Mouse (Mus musculus) layer of hippocampus, postnatal 10 days (tissue): Measurements from ENCODE around the gene Cdc42bpg. TPM values are rescaled to one million over a fixed set of nuclear protein-coding genes. Genes with fewer than 3 reads are reported as not detected.
"Not testable (repeated sequence)": the region's sequence is repeated elsewhere in the genome, so short reads cannot be mapped to it uniquely, and the experiment has no call there.

Source experiments
- DNase-seq, 2 experiments: peaks; one replicate each; pipeline ENCODE4 v3.0.0; 2021; ENCODE audit warnings: low spot score in 2 of 2
- total RNA-seq, 2 experiments: library from RNA; stranded (reverse); gene quantifications; 2 replicates each; pipeline ENCODE4 v1.2.3; 2021

Cdc42bpg gene
- total RNA-seq, 2 experiments from 2014 or later, result 5.0 TPM

DNA sequence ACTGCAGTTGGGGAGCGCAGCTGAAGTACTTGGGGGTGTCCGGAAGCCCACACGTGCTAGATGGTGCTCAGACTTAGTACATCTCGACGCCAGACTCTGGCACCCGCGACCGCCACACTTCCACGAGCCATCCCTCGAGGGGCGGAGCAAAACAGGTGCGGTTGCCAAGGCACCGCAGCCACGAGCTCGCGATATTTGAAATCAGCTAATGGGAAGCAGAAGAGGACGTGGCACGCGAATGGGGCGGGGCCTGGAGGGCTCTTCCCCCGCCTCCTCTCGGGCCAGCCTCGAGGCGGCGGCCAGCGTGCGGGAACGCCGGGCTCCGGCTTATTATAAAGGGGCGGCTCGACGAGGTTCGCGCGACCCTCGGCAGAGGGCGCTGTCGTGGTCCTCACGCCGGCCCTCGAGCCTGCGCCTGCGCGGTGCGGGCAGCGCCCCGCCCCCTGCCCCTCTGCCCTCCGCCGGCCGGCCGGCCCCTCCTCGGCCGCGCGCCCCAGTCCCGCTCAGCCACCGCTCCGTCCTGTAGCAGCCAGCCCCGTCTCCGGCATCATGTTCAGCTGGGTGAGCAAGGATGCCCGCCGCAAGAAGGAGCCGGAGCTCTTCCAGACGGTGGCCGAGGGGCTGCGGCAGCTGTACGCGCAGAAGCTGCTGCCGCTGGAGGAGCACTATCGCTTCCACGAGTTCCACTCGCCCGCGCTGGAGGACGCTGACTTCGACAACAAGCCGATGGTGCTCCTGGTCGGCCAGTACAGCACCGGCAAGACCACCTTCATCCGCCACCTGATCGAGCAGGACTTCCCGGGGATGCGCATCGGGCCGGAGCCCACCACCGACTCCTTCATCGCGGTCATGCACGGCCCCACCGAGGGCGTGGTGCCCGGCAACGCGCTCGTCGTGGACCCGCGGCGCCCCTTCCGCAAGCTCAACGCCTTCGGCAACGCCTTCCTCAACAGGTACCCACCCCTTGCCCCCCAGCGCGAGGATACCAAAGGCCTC is 29.5 kb upstream of the Cdc42bpg start, which contains the start of gene Ehd1:
TSS of gene Ehd1 (plus strand) at position 300 of the 996 bp plus-strand sequence.
- peak; percentile 97 to 98 for DNase-seq

DNA sequence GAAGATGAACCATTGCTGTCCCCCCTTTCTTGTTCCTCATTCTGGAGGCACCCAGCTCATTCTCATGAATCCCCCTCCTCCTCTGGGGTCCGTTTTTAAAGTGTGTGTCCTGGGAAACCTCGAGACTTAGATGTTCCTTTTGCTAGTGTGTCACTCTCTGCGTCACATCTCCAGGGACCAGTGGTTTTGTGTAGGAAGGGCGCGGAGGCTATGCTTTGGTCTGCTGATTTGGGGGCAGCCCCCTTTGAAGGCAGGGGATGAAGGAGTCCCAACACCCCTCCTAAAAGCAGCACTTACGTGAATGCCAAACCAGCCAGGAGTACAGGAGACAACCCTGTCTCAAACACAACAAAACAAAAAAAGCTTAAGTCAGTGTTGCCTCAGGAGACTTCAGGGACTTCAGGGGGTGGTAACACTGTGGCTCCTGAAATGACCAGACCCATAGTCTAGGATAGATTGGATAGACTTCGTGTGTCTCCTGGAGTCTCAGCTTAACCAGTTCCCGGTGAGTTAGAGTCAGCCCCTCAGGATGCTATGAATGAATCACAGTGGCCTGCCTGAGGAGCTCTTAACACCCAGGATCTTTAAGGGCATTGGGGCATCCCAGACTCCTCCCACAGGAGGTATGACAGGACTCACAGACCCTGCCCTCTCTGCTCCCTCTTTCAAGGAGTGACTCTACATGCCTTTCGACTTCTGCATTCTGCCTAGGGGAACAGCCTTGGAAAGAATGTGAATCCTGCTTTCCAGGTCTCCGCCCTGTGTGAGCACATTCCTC is 28.4 kb upstream of the Cdc42bpg start:
- no peak for DNase-seq

DNA sequence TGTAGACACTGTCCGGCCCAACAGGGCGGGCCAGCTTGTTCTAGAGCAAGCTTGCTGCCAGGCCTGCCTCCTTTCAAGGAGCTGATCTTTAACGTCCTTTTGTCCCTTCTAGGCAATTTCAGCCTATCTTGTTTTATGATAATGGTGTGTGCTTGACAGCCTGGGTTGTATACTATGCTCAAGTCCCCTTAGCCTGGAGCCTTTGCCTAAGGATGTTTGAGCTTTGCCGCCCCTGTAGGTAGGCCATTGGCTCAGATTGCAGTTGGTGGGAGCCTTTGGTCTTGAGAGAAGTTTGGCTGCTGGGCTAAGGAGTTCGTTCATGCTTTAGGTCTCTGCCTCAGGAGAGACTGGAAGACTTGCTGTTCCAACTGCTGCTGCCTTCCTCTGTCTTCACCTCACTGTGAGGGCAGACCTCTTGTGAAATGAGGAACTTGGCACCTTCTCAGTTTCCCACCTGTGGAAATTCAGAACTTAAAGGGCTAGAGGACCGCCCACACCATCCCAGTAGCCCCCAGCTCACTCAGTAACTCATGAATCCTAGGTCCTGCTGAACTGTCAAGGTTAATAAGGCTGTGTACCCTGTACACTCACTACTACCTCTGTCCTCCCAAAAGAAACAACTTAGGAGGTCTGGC is 27.7 kb upstream of the Cdc42bpg start:
- no peak for DNase-seq

DNA sequence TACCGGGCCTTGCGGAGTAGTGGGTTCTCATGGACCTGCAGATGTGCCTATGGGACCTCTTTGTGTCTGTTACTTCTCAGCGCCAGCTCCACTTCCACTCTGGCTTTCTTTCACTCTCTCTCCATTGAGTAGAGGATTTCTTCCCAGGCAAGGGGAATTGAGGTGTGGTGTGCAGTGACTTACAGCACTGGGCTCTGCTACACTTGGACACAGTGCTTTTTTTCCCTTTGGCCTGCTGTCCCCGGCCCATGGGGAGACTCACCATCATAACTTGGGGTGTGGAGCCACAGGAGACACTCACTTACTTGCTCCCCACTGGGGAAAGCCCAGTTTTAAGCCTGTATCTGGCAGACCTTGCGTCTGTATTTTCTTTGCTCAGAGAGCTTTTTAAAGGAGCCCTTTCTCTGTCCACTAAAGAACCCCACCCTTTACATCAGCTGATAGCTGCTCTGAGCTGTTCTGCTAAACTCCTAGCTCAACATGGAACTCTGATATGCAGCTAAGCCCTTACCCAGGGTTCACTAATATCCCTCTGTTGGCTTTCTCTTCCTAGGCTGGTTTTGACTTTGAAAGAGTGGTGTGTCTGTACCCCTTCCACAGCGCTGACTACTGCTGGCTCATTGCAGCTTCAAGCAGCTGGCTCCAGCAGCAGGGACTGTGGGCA is 26.6 kb upstream of the Cdc42bpg start:
- no peak for DNase-seq

DNA sequence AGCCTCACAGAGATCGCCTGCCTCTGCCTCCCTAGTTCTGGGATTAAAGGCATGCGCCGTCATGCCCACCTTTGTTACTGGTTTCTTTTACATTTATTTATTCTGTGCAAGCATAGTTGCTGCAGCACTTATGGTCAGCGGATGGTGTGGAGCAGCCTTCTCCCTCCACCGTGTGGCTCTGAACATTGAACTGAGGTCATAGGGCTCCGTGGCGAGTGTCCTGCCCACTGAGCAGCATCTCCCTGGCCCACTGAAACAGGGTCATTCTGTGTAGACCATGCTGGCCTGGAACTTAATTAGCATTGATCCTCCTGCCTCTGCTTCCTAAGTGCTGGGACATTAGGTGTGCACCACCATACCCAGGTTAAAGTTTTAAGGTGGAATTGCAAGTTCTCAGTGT is 25.7 kb upstream of the Cdc42bpg start:
- DNase-seq, result no peak

DNA sequence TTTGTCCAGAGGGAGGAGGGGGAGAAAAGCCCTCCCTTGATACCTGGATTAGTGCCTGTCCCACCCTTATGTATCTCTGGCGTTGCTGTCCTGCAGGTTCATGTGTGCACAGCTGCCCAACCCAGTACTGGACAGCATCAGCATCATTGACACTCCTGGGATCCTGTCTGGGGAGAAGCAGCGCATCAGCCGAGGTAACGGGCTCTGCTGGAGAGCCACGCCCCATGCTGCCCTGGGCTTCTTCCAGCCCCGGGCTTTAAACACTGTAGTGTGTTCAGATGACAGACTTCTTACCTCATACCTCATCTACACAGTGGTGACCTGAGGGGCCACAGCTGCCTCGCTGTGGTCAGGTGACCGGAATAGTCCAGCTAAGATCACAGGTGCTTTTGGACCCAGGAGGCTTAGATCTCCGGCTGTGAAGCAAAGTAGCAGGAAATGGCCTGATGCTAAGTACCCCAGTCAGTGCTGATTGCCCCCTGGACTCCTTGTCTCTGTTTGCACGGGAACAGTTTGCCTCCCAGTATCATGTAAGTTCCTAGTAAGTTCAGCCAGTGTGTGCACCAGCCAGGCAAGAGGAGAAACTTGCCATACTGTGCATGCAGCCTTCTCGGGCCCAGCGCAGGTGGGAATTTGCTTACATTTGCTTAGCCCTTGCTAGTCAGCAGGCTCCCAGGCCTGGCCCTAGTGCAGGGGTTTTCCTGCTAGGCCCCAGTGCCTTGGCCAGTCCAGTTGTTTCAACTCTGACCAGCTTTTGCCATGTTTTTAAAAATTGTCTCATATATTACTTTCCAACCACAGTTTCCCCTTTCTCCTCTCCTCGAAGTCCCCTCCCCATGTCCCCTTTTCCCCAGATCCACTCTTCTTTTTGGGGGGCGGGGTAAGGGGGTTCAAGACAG is 24.9 kb upstream of the Cdc42bpg start:
- DNase-seq, result no peak

DNA sequence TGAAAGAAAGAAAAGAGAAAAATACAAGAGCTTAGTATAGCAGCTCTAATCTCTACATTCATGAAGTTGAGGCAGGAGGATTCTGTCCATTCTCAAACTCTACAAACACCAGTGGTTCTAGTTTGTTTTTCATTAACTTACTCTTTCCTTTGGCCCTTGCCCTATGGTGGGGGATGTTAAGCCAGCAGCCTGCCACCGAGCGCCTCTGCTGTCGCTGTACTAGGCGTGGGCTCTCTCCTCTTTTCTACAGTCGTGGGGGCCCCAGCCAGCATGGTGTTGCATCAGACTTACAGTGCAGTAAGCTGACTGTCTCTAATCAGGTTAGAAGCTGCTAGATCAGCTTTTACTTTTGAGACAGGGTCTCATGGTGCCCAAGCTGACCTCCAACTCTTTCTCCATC is 23.3 kb upstream of the Cdc42bpg start:
- no peak for DNase-seq

DNA sequence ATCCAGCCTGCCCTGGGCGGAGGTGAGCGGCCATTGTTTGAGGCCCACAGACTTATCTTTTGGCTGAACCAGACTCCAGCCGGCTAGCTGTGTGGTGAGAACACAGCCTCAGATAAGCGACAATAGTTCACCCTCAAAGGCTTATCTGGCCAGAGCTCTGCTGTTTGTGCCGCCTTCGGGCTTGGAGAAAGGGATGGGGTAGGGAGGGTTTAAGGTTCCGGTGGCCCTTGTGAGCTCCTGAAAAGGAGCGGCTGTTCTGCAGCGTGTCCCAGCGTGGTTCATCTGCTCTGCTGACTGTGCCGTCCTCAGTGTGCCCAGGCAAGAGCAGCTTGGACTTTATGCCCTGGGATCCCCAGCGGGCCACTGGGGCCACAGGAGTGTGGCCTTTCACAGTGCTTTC is 21.8 kb upstream of the Cdc42bpg start:
- no peak for DNase-seq

DNA sequence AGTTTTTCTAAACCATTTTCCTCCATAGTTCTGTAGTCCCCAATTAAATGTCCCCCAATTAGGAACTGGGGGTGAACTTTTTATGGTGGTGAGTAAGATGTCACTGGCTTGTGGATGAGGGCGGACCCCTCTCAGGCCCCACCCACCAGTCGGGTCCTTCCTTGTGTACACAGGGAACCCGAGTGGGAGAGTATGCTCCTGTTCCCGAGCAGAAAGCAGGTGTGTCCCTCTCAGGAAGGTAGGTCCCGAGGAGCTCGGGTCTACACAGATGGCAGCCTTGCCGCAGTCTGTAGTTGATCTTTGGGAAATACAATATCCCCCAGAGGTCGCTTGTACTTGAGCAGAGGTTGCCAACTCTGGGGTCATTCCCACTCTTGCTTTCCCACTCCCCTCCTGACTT is 21.0 kb upstream of the Cdc42bpg start:
- DNase-seq, result no peak

DNA sequence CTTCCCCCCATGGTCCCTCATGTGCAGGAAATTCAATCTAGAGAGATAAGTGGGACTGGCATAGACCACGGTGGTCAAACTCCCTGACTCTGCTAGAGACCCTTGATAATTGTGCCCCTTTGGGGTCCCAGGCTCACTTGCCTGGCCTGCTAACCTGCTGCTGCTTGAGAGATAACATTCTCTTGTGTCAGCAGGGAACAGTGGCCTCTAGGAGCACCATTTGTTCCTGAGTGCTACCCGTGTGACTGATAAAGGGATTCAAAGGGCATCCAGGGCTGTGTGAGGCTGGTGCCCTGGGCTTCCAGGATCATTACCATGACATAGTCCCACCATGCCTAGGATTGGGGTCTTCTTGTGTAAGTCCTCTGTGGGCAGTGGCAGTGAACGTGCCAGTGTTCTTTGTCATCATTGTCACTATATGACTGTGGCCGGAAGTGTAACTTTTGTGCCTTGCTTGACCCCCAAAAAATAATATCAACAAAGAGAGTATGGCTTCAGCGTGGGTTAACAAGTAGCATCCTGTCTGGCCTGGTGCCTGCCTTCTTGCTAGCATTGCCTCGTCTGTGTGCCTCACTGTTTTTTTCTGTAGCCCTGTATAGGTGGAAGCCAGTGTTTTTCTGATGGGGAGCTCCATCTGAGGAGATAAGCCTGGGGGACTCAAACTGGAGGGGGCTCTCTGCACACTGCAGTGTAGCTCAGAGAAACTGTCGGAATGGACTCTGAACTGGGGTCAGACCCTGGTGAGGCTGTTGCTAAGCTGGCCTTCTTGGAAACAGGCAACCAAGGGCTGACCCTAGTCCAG is 20.4 kb upstream of the Cdc42bpg start:
- no peak for DNase-seq

DNA sequence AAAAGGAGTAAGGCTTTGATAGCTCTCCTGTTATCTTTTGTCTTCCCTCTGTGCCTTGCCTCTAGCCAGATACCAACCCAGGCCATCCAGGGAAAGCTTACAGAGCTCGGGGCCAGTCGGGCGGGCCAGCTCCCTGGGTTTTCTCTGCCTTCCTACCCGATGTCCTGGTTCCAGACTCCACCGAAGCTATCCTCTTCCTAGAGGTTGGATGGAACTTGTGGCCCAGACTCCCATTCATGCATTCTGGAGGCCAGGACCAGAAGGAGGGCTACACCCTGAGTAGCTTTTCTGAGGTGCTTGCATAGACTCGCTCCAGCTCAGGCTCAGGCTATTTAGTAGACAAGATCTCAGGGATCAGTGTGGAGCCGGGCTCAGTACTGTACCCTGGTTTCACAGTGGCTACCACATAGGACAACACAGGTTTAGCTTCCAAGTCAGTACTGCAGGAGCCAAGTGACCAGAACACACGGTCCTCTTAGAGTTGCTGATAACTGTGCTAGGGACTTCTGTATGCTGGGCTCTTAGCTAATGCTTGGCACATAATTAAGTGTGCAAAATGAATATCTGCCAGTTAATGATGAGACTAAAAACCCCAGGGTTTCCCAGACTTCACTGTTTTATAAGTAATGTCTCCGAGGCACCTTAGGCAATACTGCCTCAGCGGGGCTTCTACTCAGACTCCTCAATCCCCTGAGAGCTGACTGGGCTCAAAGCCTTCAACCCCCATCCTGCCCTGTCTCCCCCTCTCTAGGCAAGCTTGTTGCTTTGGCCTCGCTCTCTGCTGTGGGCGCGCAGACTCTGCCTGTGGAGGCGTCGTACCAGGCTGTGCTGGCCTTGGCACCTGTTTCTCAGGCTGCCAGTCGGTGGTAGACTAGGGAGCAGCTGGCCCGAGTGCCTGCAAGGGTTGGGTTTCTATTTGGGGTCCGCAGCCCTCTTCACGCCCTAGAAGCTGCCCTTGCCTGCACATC is 19.5 kb upstream of the Cdc42bpg start:
- DNase-seq, result peak; percentile 48 to 61

DNA sequence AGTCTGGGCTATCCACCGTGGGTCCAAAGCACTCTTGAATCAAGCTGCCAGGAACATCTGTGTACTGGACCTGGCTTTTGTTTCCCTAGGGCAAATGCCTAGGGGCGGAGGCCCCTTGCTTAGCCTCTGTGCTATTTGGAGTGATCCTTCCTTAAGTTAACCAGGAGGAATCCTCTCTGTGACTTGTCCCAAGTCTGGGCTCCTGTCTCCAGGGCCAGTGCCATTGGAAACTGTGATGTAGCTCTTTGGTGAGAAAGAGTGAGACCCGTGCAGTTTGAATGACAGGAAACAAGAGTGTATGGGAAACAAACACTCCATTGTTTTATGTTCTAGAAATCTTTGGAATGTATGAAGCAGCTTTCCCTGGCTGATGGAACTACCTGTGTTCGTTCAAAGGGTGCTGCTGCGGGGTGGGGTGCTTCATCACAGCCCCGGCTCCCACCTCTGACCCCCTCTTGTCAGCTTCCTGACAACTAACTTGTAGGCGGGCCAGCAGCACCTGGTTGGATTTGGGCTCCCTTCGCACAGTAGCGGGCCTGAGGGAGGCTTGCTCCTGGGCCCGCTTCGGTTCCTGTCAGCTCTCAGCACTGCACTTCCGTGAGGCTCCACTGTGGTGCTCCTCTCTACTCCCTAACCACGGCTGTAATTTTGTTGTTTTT is 17.9 kb upstream of the Cdc42bpg start:
- DNase-seq, result no peak

DNA sequence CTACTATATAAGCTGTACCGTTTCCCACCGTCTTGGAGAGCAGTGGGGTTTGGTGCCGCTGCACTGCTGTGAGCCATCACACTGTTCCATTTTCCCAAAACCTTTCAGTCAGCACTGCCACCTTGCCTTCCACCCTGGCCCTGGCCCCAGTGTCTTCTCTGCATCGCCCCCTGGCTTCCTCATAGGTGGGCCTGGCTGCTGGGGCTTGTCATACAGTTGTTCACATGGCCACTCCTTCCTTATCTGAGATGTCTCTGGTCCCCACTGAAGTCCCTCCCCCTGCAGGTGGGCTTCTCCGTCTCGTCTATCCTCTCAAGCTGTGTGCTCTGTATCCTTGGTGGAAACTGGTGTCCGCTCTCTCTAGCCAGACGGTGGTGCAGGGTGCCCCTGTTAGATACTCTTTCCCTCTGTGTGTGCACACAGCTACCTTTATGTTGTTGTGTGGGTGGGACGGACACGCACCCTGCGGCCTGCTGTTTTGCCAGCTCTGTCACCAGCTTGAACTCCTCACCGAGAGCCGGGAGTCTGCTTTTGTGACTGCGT is 16.5 kb upstream of the Cdc42bpg start:
- DNase-seq, result no peak

DNA sequence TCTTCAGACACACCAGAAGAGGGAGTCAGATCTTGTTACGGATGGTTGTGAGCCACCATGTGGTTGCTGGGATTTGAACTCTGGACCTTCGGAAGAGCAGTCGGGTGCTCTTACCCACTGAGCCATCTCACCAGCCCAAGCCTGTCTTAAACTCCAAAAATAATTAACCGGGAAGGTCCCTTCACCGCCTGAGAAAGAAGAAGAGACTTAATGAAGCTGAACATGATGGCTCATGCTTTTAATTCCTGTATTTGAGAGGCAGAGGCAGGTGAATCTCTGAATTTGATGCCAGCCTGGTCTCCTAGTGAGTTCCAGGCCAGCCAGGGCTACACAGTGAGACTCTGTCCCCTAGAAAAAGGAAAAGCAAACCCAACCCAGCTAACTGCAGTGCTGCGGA is 15.5 kb upstream of the Cdc42bpg start:
- not testable (repeated sequence) for DNase-seq

DNA sequence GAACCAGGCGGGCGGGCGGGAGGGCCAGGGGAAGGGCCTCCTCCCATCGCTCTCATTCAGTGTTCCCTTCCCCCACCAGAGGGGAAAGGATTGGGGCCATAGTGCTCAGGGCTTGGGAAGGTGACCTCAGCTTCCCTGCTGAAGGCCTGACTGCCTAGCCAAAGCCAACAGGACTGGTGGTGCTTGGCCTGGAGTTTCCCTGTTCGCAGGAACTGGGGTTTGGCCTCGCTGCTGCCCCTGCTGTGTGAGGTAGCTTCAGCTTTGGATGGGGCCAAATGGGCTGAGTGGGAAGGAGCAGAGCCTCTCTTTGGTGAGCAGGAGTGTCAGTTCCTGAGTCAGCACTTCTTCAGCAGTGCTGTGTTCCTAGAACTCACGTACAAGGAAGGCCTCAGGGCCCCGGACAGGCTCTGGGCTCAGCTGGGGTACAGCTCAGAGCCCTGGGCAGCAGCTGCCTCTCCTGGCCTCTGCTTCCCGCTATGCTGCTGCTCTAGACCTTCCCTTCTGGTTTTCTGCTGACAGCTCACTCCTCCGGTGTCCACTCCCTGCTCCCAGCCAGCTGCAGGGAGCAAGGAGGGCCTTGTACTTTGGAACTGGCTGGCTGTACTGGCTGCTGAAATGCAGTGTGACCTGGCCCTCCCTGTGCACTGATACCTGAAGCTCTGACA is 15.0 kb upstream of the Cdc42bpg start:
- no peak for DNase-seq

DNA sequence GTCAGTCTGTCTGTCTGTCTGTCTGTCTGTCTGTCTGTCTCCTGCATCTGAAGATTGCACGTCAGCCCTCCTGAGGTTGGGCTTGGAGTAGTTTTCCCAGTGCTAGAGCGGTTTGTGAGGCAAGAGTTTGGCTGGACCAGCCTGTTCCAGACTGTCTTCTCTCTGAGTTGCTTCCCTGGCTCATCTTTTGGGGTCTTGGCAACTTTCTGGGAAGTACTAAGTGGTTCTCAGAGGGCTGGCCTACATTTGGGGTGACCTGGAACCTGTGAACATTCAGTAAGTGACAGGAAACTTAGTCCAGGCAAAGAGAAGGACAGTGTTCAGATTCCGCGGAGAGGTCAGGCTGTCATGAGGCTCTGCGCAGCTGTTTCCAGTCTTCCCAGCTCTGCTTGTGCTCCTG is 14.0 kb upstream of the Cdc42bpg start:
- DNase-seq, result no peak

DNA sequence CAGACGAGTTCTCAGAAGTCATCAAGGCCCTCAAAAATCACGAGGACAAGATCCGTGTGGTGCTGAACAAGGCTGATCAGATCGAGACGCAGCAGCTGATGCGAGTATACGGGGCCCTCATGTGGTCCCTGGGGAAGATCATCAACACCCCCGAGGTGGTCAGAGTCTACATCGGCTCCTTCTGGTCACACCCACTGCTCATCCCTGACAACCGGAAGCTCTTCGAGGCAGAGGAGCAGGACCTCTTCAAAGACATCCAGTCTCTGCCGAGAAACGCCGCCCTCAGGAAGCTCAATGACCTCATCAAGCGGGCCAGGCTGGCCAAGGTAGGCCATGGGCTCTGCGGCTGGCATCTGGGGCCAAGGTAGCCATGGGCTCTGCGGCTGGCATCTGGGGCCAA is 12.0 kb upstream of the Cdc42bpg start:
- DNase-seq, result no peak
